Mouse (Mus musculus): ENCODE data around the gene Olfr1442. TPM values are rescaled to one million over a fixed set of nuclear protein-coding genes. Genes with fewer than 3 reads are reported as not detected.
"Not testable (repeated sequence)": the region's sequence is repeated elsewhere in the genome, so short reads cannot be mapped to it uniquely, and the experiment has no call there.

The Olfr1442 gene
- not detected in 2 replicates for total RNA-seq (2017)

GRCm38 (mm10) chr19:12670139-12670538 is at the start of gene Olfr1442:
Gene Olfr1442, plus strand, starts transcription at chr19:12670439.
- no peak for ATAC-seq (ENCODE audit: extremely low read depth, insufficient number of reproducible peaks, low FRiP score, poor library complexity, severe bottlenecking)

- ATAC-seq (ENCODE audit: extremely low read depth, insufficient number of reproducible peaks, low FRiP score, poor library complexity, severe bottlenecking) = no peak
Measured at GRCm38 (mm10) chr19:12633176-12633575, 37.1 kb upstream of the Olfr1442 start, which contains the start of gene Glyat. Gene Glyat, plus strand, starts transcription at chr19:12633308.

- no peak for ATAC-seq (ENCODE audit: extremely low read depth, insufficient number of reproducible peaks, low FRiP score, poor library complexity, severe bottlenecking)
Measured at GRCm38 (mm10) chr19:12634259-12634658, 36.0 kb upstream of the Olfr1442 start.

GRCm38 (mm10) chr19:12634963-12635362 is 35.3 kb upstream of the Olfr1442 start:
- ATAC-seq (ENCODE audit: extremely low read depth, insufficient number of reproducible peaks, low FRiP score, poor library complexity, severe bottlenecking) = no peak

- no peak for ATAC-seq (ENCODE audit: extremely low read depth, insufficient number of reproducible peaks, low FRiP score, poor library complexity, severe bottlenecking)
Measured at GRCm38 (mm10) chr19:12636863-12637262, 33.4 kb upstream of the Olfr1442 start.

- ATAC-seq (ENCODE audit: extremely low read depth, insufficient number of reproducible peaks, low FRiP score, poor library complexity, severe bottlenecking) = no peak
Measured at GRCm38 (mm10) chr19:12638049-12638448, 32.2 kb upstream of the Olfr1442 start.

GRCm38 (mm10) chr19:12649511-12649910 is 20.7 kb upstream of the Olfr1442 start:
- no peak for ATAC-seq (ENCODE audit: extremely low read depth, insufficient number of reproducible peaks, low FRiP score, poor library complexity, severe bottlenecking)

GRCm38 (mm10) chr19:12666156-12666555 is 4.1 kb upstream of the Olfr1442 start:
- ATAC-seq (ENCODE audit: extremely low read depth, insufficient number of reproducible peaks, low FRiP score, poor library complexity, severe bottlenecking) = no peak

GRCm38 (mm10) chr19:12668601-12669000 is 1.6 kb upstream of the Olfr1442 start:
- ATAC-seq (ENCODE audit: extremely low read depth, insufficient number of reproducible peaks, low FRiP score, poor library complexity, severe bottlenecking) = not testable (repeated sequence)

- no peak for ATAC-seq (ENCODE audit: extremely low read depth, insufficient number of reproducible peaks, low FRiP score, poor library complexity, severe bottlenecking)
Measured at GRCm38 (mm10) chr19:12671051-12671450, 812 bp downstream of the Olfr1442 start.

GRCm38 (mm10) chr19:12677812-12678211 is 7.6 kb downstream of the Olfr1442 start, which contains the start of gene Olfr1443:
Gene Olfr1443, plus strand, starts transcription at chr19:12678112.
- no peak for ATAC-seq (ENCODE audit: extremely low read depth, insufficient number of reproducible peaks, low FRiP score, poor library complexity, severe bottlenecking)

- ATAC-seq (ENCODE audit: extremely low read depth, insufficient number of reproducible peaks, low FRiP score, poor library complexity, severe bottlenecking) = no peak
Measured at GRCm38 (mm10) chr19:12684638-12685037, 14.4 kb downstream of the Olfr1442 start.

- no peak for ATAC-seq (ENCODE audit: extremely low read depth, insufficient number of reproducible peaks, low FRiP score, poor library complexity, severe bottlenecking)
Measured at GRCm38 (mm10) chr19:12685231-12685630, 15.0 kb downstream of the Olfr1442 start.

- ATAC-seq (ENCODE audit: extremely low read depth, insufficient number of reproducible peaks, low FRiP score, poor library complexity, severe bottlenecking) = no peak
Measured at GRCm38 (mm10) chr19:12695590-12695989, 25.4 kb downstream of the Olfr1442 start, which contains the start of gene Keg1. Gene Keg1, plus strand, starts transcription at chr19:12695786.

GRCm38 (mm10) chr19:12696221-12696620 is 26.0 kb downstream of the Olfr1442 start:
- ATAC-seq (ENCODE audit: extremely low read depth, insufficient number of reproducible peaks, low FRiP score, poor library complexity, severe bottlenecking) = no peak

- no peak for ATAC-seq (ENCODE audit: extremely low read depth, insufficient number of reproducible peaks, low FRiP score, poor library complexity, severe bottlenecking)
Measured at GRCm38 (mm10) chr19:12708458-12708857, 38.2 kb downstream of the Olfr1442 start.

- no peak for ATAC-seq (ENCODE audit: extremely low read depth, insufficient number of reproducible peaks, low FRiP score, poor library complexity, severe bottlenecking)
Measured at GRCm38 (mm10) chr19:12708986-12709385, 38.7 kb downstream of the Olfr1442 start.

GRCm38 (mm10) chr19:12719189-12719588 is 49.0 kb downstream of the Olfr1442 start:
- no peak for ATAC-seq (ENCODE audit: extremely low read depth, insufficient number of reproducible peaks, low FRiP score, poor library complexity, severe bottlenecking)

GRCm38 (mm10) chr19:12720463-12720862 is 50.2 kb downstream of the Olfr1442 start:
- ATAC-seq (ENCODE audit: extremely low read depth, insufficient number of reproducible peaks, low FRiP score, poor library complexity, severe bottlenecking) = no peak

- ATAC-seq (ENCODE audit: extremely low read depth, insufficient number of reproducible peaks, low FRiP score, poor library complexity, severe bottlenecking) = not testable (repeated sequence)
Measured at GRCm38 (mm10) chr19:12720919-12721318, 50.7 kb downstream of the Olfr1442 start.

GRCm38 (mm10) chr19:12721596-12721995 is 51.4 kb downstream of the Olfr1442 start:
- not testable (repeated sequence) for ATAC-seq (ENCODE audit: extremely low read depth, insufficient number of reproducible peaks, low FRiP score, poor library complexity, severe bottlenecking)

Data from neutrophil, adult 5-6 weeks (primary cell).